Mouse (Mus musculus): Measurements from ENCODE around the gene 2300009A05Rik. TPM values are rescaled to one million over a fixed set of nuclear protein-coding genes. Genes with fewer than 3 reads are reported as not detected.

The 2300009A05Rik gene
- total RNA-seq, 2 experiments from 2014 or later, result 51.4 to 55.9 TPM

DNA sequence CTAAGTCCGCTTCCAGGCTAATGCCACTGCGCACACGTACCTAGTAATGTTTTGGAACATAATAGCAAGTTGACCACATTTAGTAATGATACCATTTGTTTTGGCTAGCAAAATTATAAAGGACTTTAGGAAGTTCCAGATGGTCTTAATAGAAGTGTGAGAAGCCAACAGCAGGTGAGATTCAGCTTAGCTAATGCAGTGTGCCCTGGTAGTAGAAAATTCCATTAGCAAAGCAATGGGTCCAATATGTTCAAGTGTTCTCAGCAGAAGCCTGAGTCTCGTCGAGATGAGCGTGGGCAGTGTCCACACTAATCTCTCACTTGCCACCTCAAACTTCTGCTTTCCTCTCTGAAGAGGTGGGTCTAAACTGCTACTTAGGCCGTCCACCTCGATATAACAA is 49.0 kb downstream of the 2300009A05Rik start:
- DNase-seq, result no peak
- intact Hi-C loops (cut with DNase I), result no loop called here

DNA sequence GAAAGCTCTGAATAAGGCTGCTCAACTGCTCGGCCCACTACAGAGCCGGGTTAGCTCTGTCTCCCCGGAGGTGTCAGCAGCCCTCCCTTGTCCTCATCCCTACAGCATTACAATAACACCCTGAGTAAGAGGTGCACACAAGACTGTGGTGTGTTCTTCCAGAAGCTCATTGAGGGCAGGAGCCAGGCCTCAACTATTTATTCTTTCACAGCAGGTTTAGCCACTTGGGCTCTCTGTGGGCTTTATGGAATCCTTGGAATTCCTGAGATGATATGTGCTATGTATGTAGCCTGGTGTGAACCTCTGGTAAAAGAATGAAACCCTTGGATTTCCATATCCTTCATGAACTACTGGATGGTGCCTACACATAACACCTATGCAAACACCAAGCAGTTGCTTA is 49.8 kb downstream of the 2300009A05Rik start:
- no peak for DNase-seq
- intact Hi-C loops (cut with DNase I), result no loop called here

DNA sequence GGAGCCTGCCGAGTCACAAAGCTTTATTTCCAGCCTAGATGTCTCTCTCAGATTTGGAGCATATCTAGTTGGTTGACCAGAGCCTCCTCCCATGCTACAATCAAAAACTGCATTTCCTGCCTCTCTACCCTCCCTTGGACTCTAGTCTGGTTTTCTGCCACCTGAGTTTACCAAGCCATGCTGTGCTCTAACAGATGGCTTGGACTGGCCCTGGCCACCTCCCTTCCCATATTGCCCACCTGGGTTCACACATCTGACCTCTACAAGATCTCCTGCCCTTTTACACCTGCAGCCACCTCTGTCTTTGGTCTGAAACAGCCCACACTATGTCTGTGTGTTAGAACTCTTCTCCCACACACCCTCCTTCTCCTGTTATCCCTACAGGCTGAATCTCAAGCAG is 50.9 kb downstream of the 2300009A05Rik start:
- no peak for DNase-seq
- intact Hi-C loops (cut with DNase I), result no loop called here

DNA sequence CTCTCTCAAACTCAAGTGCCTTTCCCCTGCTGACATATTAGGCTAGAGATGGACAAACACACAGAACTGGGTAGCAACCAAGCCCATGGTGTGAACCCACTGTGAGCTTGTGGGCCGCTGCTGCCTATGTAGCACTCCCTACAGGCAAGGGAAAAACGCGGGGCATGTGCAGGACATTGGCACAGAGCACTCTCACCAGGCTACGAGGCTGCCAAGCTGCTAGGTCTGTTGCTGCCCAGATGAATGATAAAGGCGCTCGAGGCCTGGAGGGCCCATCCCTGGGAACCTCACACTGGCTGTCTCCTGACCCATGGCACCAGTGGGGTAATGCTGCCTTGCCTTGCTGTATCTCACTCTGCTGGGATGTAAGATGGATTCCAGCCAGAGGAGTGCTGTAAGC is 53.0 kb downstream of the 2300009A05Rik start:
- DNase-seq, result peak; percentile 19 to 30
- intact Hi-C loops (cut with DNase I), result no loop called here

Other genes starting within 250 kb of the 2300009A05Rik start
- 10 to 100 TPM; 20.6 to 21.0 TPM for gene Map2k5, start 21.3 kb downstream of the 2300009A05Rik start, total RNA-seq (2021)
- gene Iqch, start 203.2 kb upstream of the 2300009A05Rik start, total RNA-seq (2021), result not detected
- gene Aagab, start 203.4 kb upstream of the 2300009A05Rik start, total RNA-seq (2021), result 10 to 100 TPM; 15.2 to 18.7 TPM